Mouse (Mus musculus): ENCODE data around the gene Ubr1. TPM values are rescaled to one million over a fixed set of nuclear protein-coding genes. Genes with fewer than 3 reads are reported as not detected.
"Not testable (repeated sequence)": the region's sequence is repeated elsewhere in the genome, so short reads cannot be mapped to it uniquely, and the experiment has no call there.

The Ubr1 gene
- total RNA-seq, 2 experiments from 2014 or later: 31.9 to 36.2 TPM

GRCm38 (mm10) chr2:120976308-120976707, 5.8 kb upstream of the Ubr1 start:
- no peak for DNase-seq

- peak in 1 of 2 experiments; percentile 16 for DNase-seq
These were observed 2.4 kb upstream of the Ubr1 start for GRCm38 (mm10) chr2:120972964-120973363.

GRCm38 (mm10) chr2:120972257-120972656, 1.7 kb upstream of the Ubr1 start:
- DNase-seq: not testable (repeated sequence)

- no peak for DNase-seq
These were observed 1.3 kb upstream of the Ubr1 start for GRCm38 (mm10) chr2:120971766-120972165.

GRCm38 (mm10) chr2:120970045-120970539, 423 bp downstream of the Ubr1 start:
- peak; percentile 14 for DNase-seq

- DNase-seq: no peak
These were observed 5.0 kb downstream of the Ubr1 start for GRCm38 (mm10) chr2:120965486-120965885.

GRCm38 (mm10) chr2:120963110-120963509, 7.4 kb downstream of the Ubr1 start:
- DNase-seq: no peak

GRCm38 (mm10) chr2:120960261-120960660, 10.3 kb downstream of the Ubr1 start:
- DNase-seq: no peak

- no peak for DNase-seq
These were observed 10.7 kb downstream of the Ubr1 start for GRCm38 (mm10) chr2:120959827-120960226.

GRCm38 (mm10) chr2:120959363-120959762, 11.2 kb downstream of the Ubr1 start:
- no peak for DNase-seq

- DNase-seq: no peak
These were observed 18.2 kb downstream of the Ubr1 start for GRCm38 (mm10) chr2:120952176-120952938.

- no peak for DNase-seq
These were observed 19.3 kb downstream of the Ubr1 start for GRCm38 (mm10) chr2:120951208-120951607.

- no peak for DNase-seq
These were observed 37.5 kb downstream of the Ubr1 start for GRCm38 (mm10) chr2:120933038-120933437.

- no peak for DNase-seq
These were observed 61.0 kb downstream of the Ubr1 start for GRCm38 (mm10) chr2:120909556-120909955.

GRCm38 (mm10) chr2:120896361-120896760, 74.2 kb downstream of the Ubr1 start:
- peak; percentile 49 to 51 for DNase-seq

GRCm38 (mm10) chr2:120887601-120888000, 82.9 kb downstream of the Ubr1 start:
- DNase-seq: no peak

GRCm38 (mm10) chr2:120873192-120873591, 97.3 kb downstream of the Ubr1 start:
- DNase-seq: no peak

- DNase-seq: peak in 1 of 2 experiments; percentile 36
These were observed 98.8 kb downstream of the Ubr1 start for GRCm38 (mm10) chr2:120871447-120872336.

GRCm38 (mm10) chr2:120867336-120867735, 103.2 kb downstream of the Ubr1 start:
- DNase-seq: peak; percentile 75 to 80

GRCm38 (mm10) chr2:120866561-120866960, 104.0 kb downstream of the Ubr1 start:
- DNase-seq: peak; percentile 52 to 58

GRCm38 (mm10) chr2:120863389-120863788, 107.1 kb downstream of the Ubr1 start:
- no peak for DNase-seq

- DNase-seq: no peak
These were observed 109.8 kb downstream of the Ubr1 start for GRCm38 (mm10) chr2:120860699-120861098.

- no peak for DNase-seq
These were observed 112.4 kb downstream of the Ubr1 start for GRCm38 (mm10) chr2:120858131-120858530.

All from adrenal gland, postnatal 36 days (tissue).